Mouse (Mus musculus): ENCODE measurements around the gene Def6. TPM values are rescaled to one million over a fixed set of nuclear protein-coding genes. Genes with fewer than 3 reads are reported as not detected.

Gene Def6
- polyA plus RNA-seq, 1 experiment = 26.5 TPM

GRCm38 (mm10) chr17:28180331-28180730 is 27.2 kb upstream of the Def6 start:
- H3K4me3 ChIP-seq (ENCODE audit: insufficient read depth, low read length) = no peak overlapping the region
- H3K4me1 ChIP-seq (ENCODE audit: control insufficient read depth, insufficient read depth, low read length) = no peaks in the 10 kb centered on the region
- H3K27ac ChIP-seq (ENCODE audit: insufficient read depth, low read length) = no peak overlapping the region

GRCm38 (mm10) chr17:28180783-28181544 is 26.6 kb upstream of the Def6 start:
- H3K4me3 ChIP-seq (ENCODE audit: insufficient read depth, low read length) = no peak overlapping the region
- TF ChIP-seq POLR2A (IDR thresholded peaks at IDR 0.05; ENCODE audit: low read depth, low read length) (no peak), CTCF (IDR thresholded peaks at IDR 0.05; ENCODE audit: borderline replicate concordance, insufficient read depth, low read length) (no peak)
- H3K27ac ChIP-seq (ENCODE audit: insufficient read depth, low read length) = no peak overlapping the region
- H3K4me1 ChIP-seq (ENCODE audit: control insufficient read depth, insufficient read depth, low read length) = no peaks in the 10 kb centered on the region

More at GRCm38 (mm10) chr17:28180331-28180730, 27.2 kb upstream of the Def6 start:
- no peak for TF ChIP-seq POLR2A (IDR thresholded peaks at IDR 0.05; ENCODE audit: low read depth, low read length)

GRCm38 (mm10) chr17:28184971-28185638 is 22.5 kb upstream of the Def6 start:
- no peak for TF ChIP-seq POLR2A (IDR thresholded peaks at IDR 0.05; ENCODE audit: low read depth, low read length)
- TF ChIP-seq CTCF (IDR thresholded peaks at IDR 0.05; ENCODE audit: borderline replicate concordance, insufficient read depth, low read length) = no peak
- no peak overlapping the region for H3K4me3 ChIP-seq (ENCODE audit: insufficient read depth, low read length)
- no peak overlapping the region for H3K27ac ChIP-seq (ENCODE audit: insufficient read depth, low read length)
- no peaks in the 10 kb centered on the region for H3K4me1 ChIP-seq (ENCODE audit: control insufficient read depth, insufficient read depth, low read length)

- Histone ChIP-seq H3K4me1 (ENCODE audit: control insufficient read depth, insufficient read depth, low read length) (peaks cover 5% of the 10 kb centered on the region; the same call in 1 of the 2 replicates), H3K4me3 (ENCODE audit: insufficient read depth, low read length) (no peak overlapping the region), H3K27ac (ENCODE audit: insufficient read depth, low read length) (no peak overlapping the region)
- TF ChIP-seq POLR2A (IDR thresholded peaks at IDR 0.05; ENCODE audit: low read depth, low read length) (no peak), CTCF (IDR thresholded peaks at IDR 0.05; ENCODE audit: borderline replicate concordance, insufficient read depth, low read length) (no peak)
Measured at GRCm38 (mm10) chr17:28188313-28188712, 19.3 kb upstream of the Def6 start.

- TF ChIP-seq CTCF (IDR thresholded peaks at IDR 0.05; ENCODE audit: borderline replicate concordance, insufficient read depth, low read length) = no peak
- TF ChIP-seq POLR2A (IDR thresholded peaks at IDR 0.05; ENCODE audit: low read depth, low read length) = no peak
- Histone ChIP-seq H3K4me3 (ENCODE audit: insufficient read depth, low read length) (no peak overlapping the region), H3K4me1 (ENCODE audit: control insufficient read depth, insufficient read depth, low read length) (peaks cover 10% of the 10 kb centered on the region; the same call in 1 of the 2 replicates), H3K27ac (ENCODE audit: insufficient read depth, low read length) (no peak overlapping the region)
Measured at GRCm38 (mm10) chr17:28192754-28193153, 14.8 kb upstream of the Def6 start.

GRCm38 (mm10) chr17:28193559-28193958 is 14.0 kb upstream of the Def6 start:
- TF ChIP-seq CTCF (IDR thresholded peaks at IDR 0.05; ENCODE audit: borderline replicate concordance, insufficient read depth, low read length) (no peak), POLR2A (IDR thresholded peaks at IDR 0.05; ENCODE audit: low read depth, low read length) (no peak)
- Histone ChIP-seq H3K4me3 (ENCODE audit: insufficient read depth, low read length) (no peak overlapping the region), H3K27ac (ENCODE audit: insufficient read depth, low read length) (no peak overlapping the region), H3K4me1 (ENCODE audit: control insufficient read depth, insufficient read depth, low read length) (peaks cover 10% of the 10 kb centered on the region; the same call in 1 of the 2 replicates)

- Histone ChIP-seq H3K4me1 (ENCODE audit: control insufficient read depth, insufficient read depth, low read length) (peaks cover 10% of the 10 kb centered on the region; the same call in 1 of the 2 replicates), H3K27ac (ENCODE audit: insufficient read depth, low read length) (no peak overlapping the region), H3K4me3 (ENCODE audit: insufficient read depth, low read length) (no peak overlapping the region)
- TF ChIP-seq POLR2A (IDR thresholded peaks at IDR 0.05; ENCODE audit: low read depth, low read length) (no peak), CTCF (IDR thresholded peaks at IDR 0.05; ENCODE audit: borderline replicate concordance, insufficient read depth, low read length) (no peak)
Measured at GRCm38 (mm10) chr17:28195033-28195432, 12.5 kb upstream of the Def6 start.

- TF ChIP-seq POLR2A (IDR thresholded peaks at IDR 0.05; ENCODE audit: low read depth, low read length) (no peak), CTCF (IDR thresholded peaks at IDR 0.05; ENCODE audit: borderline replicate concordance, insufficient read depth, low read length) (no peak)
- Histone ChIP-seq H3K4me3 (ENCODE audit: insufficient read depth, low read length) (no peak overlapping the region), H3K27ac (ENCODE audit: insufficient read depth, low read length) (no peak overlapping the region), H3K4me1 (ENCODE audit: control insufficient read depth, insufficient read depth, low read length) (peaks cover 10% of the 10 kb centered on the region; the same call in 1 of the 2 replicates)
Measured at GRCm38 (mm10) chr17:28197646-28198045, 9.9 kb upstream of the Def6 start.

GRCm38 (mm10) chr17:28201982-28202381 is 5.6 kb upstream of the Def6 start:
- no peak for TF ChIP-seq POLR2A (IDR thresholded peaks at IDR 0.05; ENCODE audit: low read depth, low read length)
- no peak for TF ChIP-seq CTCF (IDR thresholded peaks at IDR 0.05; ENCODE audit: borderline replicate concordance, insufficient read depth, low read length)
- Histone ChIP-seq H3K4me3 (ENCODE audit: insufficient read depth, low read length) (no peak overlapping the region), H3K4me1 (ENCODE audit: control insufficient read depth, insufficient read depth, low read length) (no peaks in the 10 kb centered on the region), H3K27ac (ENCODE audit: insufficient read depth, low read length) (no peak overlapping the region)

All from embryonic fibroblast, embryonic 13.5 days (primary cell).